Mouse (Mus musculus) spleen, adult 2 months (tissue): ENCODE results near the gene Tspan11. TPM values are rescaled to one million over a fixed set of nuclear protein-coding genes. Genes with fewer than 3 reads are reported as not detected.

Experiments
- DNase-seq, 2 experiments: peaks; one replicate each; pipeline versions ENCODE4 v3.0.0 to v3.0.0-alpha.2; 2012 to 2021; ENCODE audit warnings: low spot score in 2 of 2, low read depth in 1 of 2
- H3K27ac ChIP-seq: fragments of 200-500 bp; 2 replicates; pipeline ENCODE4 v1.5.1; 2012; ENCODE audit warnings: low read length, inconsistent platforms; ENCODE audit not compliant: insufficient read depth
- H3K27me3 ChIP-seq: fragments of 200-500 bp; 2 replicates; pipeline ENCODE4 v1.6.1; 2012; ENCODE audit warnings: mild to moderate bottlenecking, moderate library complexity, low read length, inconsistent platforms; ENCODE audit not compliant: control insufficient read depth, insufficient read depth
- H3K36me3 ChIP-seq: fragments of 200-500 bp; 2 replicates; pipeline ENCODE4 v1.6.1; 2012; ENCODE audit warnings: mild to moderate bottlenecking, low read length, inconsistent platforms; ENCODE audit not compliant: control insufficient read depth, insufficient read depth
- H3K4me1 ChIP-seq: fragments of 200-500 bp; 2 replicates; pipeline ENCODE4 v1.6.1; 2011; ENCODE audit warnings: inconsistent platforms; ENCODE audit not compliant: control insufficient read depth, insufficient read depth, insufficient read length
- H3K4me3 ChIP-seq: fragments of 200-500 bp; 2 replicates; pipeline ENCODE4 v1.5.1; 2011; ENCODE audit warnings: mild to moderate bottlenecking, inconsistent platforms; ENCODE audit not compliant: insufficient read depth, insufficient read length; ENCODE audit errors: extremely low read depth
- CTCF ChIP-seq: fragments of 200-500 bp; IDR thresholded peaks from 2 replicates; pipeline ENCODE4 v1.5.1; 2011; ENCODE audit warnings: mild to moderate bottlenecking, inconsistent platforms; ENCODE audit not compliant: insufficient read depth, insufficient read length, insufficient replicate concordance; ENCODE audit errors: extremely low read depth
- POLR2A ChIP-seq: fragments of 200-500 bp; IDR thresholded peaks from 2 replicates; pipeline ENCODE4 v1.6.1; 2011; ENCODE audit warnings: low read depth, low read length, inconsistent platforms
- WGBS: fragments of 180-500 bp; shearing (Covaris S2); methylation state at CpG from one replicate; pipeline ENCODE4 v1.1.7; 2018; 5-methylcytosine and 5-hydroxymethylcytosine counted together
- polyA plus RNA-seq: library from polyadenylated mRNA; depleted of rRNA; stranded (reverse); fragments of >200 nt; gene quantifications from 2 replicates; pipeline ENCODE4 v1.2.3, GENCODE M21; 2012; rRNA removed

The Tspan11 gene
- polyA plus RNA-seq: 0.36 and 0.42 TPM in 2 replicates

- H3K4me3 ChIP-seq: no peak within 1 kb of the TSS
- peaks cover 3% of the 10 kb centered on the region; the same call in 1 of the 2 replicates for H3K27me3 ChIP-seq
- no peaks in the 10 kb centered on the region for H3K4me1 ChIP-seq
- no peak for DNase-seq
- WGBS: 18% methylated on average over 36 of the region's 36 CpGs
- no peaks in the 10 kb centered on the region for H3K36me3 ChIP-seq
- no peak for TF ChIP-seq POLR2A
- no peak for TF ChIP-seq CTCF
- H3K27ac ChIP-seq: no peak within 1 kb of the TSS
These were observed at the start of gene Tspan11 for GRCm38 (mm10) chr6:127887511-127888421. Gene Tspan11 (plus strand): TSS chr6:127887589.

DNA sequence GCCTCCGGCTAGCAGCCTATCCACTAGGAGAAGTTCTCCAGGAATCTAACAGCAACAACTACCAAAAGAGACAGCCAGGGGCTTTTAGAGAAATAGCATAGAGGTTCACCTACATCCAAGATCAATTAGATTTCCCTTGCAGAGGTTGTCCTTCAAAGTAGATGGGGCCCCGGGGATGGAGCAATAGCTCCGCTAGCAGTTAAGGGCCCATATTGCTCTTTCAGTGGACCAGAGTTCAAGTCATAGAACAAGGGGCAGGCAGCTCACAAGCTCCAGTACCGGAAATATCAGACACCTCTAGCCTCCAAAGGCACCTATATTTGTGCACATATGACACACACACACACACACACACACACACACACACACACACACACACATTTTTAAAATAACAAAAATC lies 49.5 kb upstream of the Tspan11 start:
- 93% methylated on average over 4 of the region's 4 CpGs for WGBS

DNA sequence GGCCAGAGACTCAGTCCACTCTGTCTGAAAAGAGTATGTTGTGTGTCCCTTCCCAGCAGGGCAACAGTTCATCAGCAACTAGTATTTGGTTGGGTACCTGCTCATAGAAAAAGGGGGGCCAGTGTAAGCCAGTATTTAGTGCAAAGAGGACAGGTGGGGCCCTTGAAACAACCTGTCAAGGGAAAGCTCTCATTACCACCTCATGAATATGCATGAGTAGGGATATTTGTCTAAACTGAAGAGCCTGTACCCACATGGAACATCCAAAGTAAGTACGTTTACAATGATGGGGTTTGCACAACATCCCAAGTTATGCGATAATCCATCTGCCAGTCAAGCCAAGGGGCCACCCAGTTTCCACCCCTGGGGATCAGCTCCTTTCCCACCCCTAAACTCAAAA lies 47.9 kb upstream of the Tspan11 start:
- DNase-seq: no peak
- H3K27ac ChIP-seq: no peak overlapping the region
- H3K4me3 ChIP-seq: no peak overlapping the region
- WGBS: 93% methylated on average over 2 of the region's 2 CpGs
- TF ChIP-seq CTCF (no peak), POLR2A (no peak)
- no peaks in the 10 kb centered on the region for H3K36me3 ChIP-seq
- H3K4me1 ChIP-seq: no peaks in the 10 kb centered on the region
- H3K27me3 ChIP-seq: no peaks in the 10 kb centered on the region

More for the DNA sequence above, 49.5 kb upstream of the Tspan11 start:
- no peak overlapping the region for H3K4me3 ChIP-seq
- no peaks in the 10 kb centered on the region for H3K36me3 ChIP-seq
- no peak for TF ChIP-seq POLR2A
- TF ChIP-seq CTCF: no peak
- no peak for DNase-seq
- no peaks in the 10 kb centered on the region for H3K27me3 ChIP-seq
- H3K27ac ChIP-seq: no peak overlapping the region
- H3K4me1 ChIP-seq: no peaks in the 10 kb centered on the region

- Histone ChIP-seq H3K4me3 (no peak overlapping the region), H3K27ac (no peak overlapping the region), H3K27me3 (no peaks in the 10 kb centered on the region), H3K4me1 (no peaks in the 10 kb centered on the region), H3K36me3 (no peaks in the 10 kb centered on the region)
- DNase-seq: no peak
- WGBS: 85% methylated on average over 7 of the region's 7 CpGs
- TF ChIP-seq POLR2A (no peak), CTCF (no peak)
These were observed 47.2 kb upstream of the Tspan11 start for GRCm38 (mm10) chr6:127840171-127840570.

- DNase-seq: no peak
- TF ChIP-seq CTCF (no peak), POLR2A (no peak)
- WGBS: 67% methylated on average over 7 of the region's 7 CpGs
These were observed 46.1 kb upstream of the Tspan11 start for GRCm38 (mm10) chr6:127841326-127841725.

GRCm38 (mm10) chr6:127846521-127846920 lies 40.9 kb upstream of the Tspan11 start:
- no peaks in the 10 kb centered on the region for H3K27me3 ChIP-seq
- no peaks in the 10 kb centered on the region for H3K4me1 ChIP-seq
- H3K4me3 ChIP-seq: no peak overlapping the region
- H3K36me3 ChIP-seq: no peaks in the 10 kb centered on the region
- H3K27ac ChIP-seq: no peak overlapping the region
- no peak for DNase-seq
- WGBS: 69% methylated on average over 6 of the region's 6 CpGs
- TF ChIP-seq POLR2A: no peak

More at GRCm38 (mm10) chr6:127841326-127841725, 46.1 kb upstream of the Tspan11 start:
- H3K4me1 ChIP-seq: no peaks in the 10 kb centered on the region
- no peak overlapping the region for H3K27ac ChIP-seq
- no peaks in the 10 kb centered on the region for H3K36me3 ChIP-seq
- no peak overlapping the region for H3K4me3 ChIP-seq
- no peaks in the 10 kb centered on the region for H3K27me3 ChIP-seq

DNA sequence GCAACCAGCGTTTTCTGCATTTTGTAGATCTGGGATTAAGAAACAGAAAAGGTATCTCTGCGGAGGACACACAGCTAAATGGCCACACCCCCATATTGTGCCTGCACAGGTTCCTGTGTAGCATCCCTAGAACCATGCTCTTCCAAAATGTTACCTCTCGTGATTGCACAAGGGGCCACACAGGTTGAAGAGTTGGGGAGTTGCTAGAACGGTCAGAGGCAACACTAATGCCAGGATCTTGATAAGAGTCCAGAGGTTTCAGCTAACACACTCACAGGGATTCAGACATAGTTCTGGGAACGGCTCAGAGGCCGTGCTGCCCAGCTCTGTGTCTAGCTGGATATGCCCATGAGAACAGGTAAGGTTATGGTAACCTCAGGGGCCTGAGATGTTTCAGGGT lies 37.9 kb upstream of the Tspan11 start:
- no peaks in the 10 kb centered on the region for H3K36me3 ChIP-seq
- WGBS: 80% methylated on average over 6 of the region's 6 CpGs
- H3K4me1 ChIP-seq: no peaks in the 10 kb centered on the region
- TF ChIP-seq POLR2A (no peak), CTCF (no peak)
- no peak for DNase-seq
- no peak overlapping the region for H3K4me3 ChIP-seq
- H3K27ac ChIP-seq: no peak overlapping the region
- no peaks in the 10 kb centered on the region for H3K27me3 ChIP-seq
